Mouse (Mus musculus) cerebellum, postnatal 36 days (tissue): ENCODE measurements around the gene Ubap1l.

Source experiments
- DNase-seq, 2 experiments: peaks; one replicate each; pipeline ENCODE4 v3.0.0; 2021 to 2022; ENCODE audit warnings: mixed read lengths in 2 of 2

The Ubap1l gene

GRCm38 (mm10) chr9:65411326-65411725 lies 50.5 kb downstream of the Ubap1l start:
- DNase-seq, result no peak

GRCm38 (mm10) chr9:65417738-65418137 lies 56.9 kb downstream of the Ubap1l start:
- no peak for DNase-seq

DNA sequence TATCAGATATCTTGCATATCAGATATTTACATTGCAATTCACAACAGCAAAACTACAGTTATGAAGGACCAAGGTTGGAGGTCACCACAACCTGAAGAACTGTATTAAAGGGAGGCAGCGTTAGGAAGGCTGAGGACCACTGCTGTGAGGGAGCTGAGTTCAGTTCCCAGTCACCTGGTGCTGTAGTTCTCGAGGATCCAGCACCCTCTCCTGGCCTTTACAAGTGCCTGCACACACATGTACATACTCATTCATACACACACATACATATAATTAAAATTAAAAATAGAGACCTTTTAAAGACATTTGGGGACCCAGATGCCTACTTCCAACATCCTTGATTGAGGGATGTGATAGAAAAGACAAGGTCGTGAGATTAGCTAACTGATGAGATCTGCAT lies 58.8 kb downstream of the Ubap1l start:
- no peak for DNase-seq

DNA sequence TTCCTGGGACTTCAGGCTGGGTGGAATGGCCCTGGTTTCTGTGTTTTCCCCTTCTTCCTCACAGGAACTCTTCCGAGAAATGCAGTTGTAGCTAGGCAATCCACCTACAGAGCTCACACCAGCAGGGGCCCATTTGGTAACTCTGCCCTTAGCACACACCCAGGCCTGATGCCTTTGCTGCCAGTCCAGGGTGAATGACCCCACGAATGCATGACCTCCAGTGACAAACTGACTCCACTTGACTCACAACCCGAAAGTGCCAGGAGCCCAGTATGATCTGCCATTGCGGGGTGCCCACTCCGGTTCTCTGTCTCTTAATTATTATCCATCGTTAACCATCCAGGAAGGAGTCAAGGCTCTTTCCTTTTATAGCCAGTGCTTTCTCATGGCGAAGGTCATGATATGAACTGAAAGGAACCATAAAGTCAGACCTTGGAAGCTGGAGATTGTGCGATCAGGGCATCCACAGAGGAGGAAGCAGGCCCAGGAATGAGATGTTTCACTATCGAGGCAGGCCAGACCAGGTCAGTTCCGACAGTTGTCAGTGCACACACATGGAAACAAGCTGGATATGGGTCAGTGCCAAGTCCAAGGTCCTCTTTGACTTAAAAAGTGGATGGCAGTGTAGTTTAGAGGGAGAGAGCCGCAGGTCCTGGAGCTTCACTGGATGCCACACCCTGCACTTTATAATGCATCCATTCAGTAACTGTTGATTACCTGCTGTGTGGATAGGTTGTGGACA lies 62.1 kb downstream of the Ubap1l start, which contains the start of gene Slc51b:
TSS of gene Slc51b (minus strand) at position 196 of the 742 bp plus-strand sequence.
- no peak for DNase-seq

DNA sequence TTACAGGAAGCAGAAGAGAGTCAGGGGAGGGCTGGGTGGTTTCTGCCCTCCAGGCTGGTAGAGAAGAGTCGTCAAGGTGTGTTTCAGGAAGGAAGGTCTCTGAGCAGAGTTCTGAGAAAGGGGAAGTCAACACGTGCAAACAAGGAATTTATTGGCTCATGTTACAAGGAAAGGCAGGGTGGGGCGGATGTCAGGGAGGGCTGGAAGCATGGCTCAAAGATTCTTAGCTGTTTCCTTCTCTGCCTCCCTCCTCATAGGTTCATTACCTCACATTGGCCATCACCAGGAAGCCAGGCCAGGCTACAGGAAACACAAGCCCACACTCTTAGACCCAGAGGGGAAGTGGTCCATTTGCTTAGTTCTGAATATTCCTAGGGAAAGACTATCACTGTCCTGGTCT lies 63.6 kb downstream of the Ubap1l start:
- DNase-seq, result no peak

DNA sequence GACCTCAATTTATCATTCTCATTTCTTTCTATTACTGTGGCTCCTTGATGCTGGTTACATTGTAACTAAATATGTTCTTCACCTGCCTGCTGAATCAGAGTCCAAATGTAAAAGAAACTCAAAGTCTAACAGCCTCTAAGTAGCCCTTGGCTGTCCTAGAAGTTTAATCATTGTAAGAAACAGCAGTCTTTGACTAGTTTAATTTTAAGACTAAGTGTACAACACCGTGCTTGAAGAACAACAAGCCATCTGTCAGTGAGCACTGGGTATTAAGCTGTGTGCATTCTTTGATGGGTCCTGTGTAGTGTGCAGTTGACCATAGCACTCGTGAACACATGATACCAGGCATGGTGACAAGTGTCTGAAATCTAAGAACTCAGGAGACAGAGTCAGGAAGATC lies 66.7 kb downstream of the Ubap1l start:
- no peak for DNase-seq

DNA sequence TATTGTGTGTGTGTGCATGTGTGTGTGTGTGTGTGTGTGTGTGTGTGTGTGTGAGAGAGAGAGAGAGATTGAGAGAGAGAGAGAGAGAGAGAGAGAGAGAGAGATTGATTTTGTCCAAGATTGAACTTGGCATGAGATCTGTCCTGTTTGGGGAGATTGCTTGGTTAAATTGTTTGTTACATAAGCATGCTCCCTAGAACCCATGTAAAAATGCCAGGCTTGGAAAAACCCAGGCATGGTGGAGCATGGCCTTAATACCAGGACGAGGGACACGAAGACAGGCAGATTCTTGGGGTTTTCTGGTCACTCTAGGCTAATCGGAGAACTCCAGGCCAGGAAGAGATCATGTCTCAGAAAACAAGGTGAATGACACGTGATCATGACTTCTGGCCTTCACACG lies 67.2 kb downstream of the Ubap1l start:
- no peak for DNase-seq
